ENCODE assay signal across 8 mouse cellular contexts in genomic region chr6:120363688-120364522, GRCm38 (mm10). TPM values are rescaled to one million over a fixed set of nuclear protein-coding genes. Genes with fewer than 3 reads are reported as not detected.
DNase-seq lines count a peak whose midpoint lies in the region; ATAC-seq and TF ChIP-seq lines count a peak whose summit lies in the region.

Gene Kdm5a, plus strand, starts transcription at chr6:120364124.
Gene Ccdc77, minus strand, starts transcription at chr6:120364374.

- peak; percentile 98 for TF ChIP-seq POLR2A in heart, adult 2 months (IDR thresholded peaks at IDR 0.05; ENCODE audit: insufficient read depth, low read depth, low read length)

- H3K9ac ChIP-seq in embryonic facial prominence, embryonic 14.5 days (ENCODE audit: low read depth, low read length) = peak within 1 kb of the TSS; percentile 90
- H3K9ac ChIP-seq in heart, adult 2 months (ENCODE audit: low read depth, low read length) = peak within 1 kb of the TSS; percentile 80
- peak within 1 kb of the TSS; percentile 91 for H3K9ac ChIP-seq in limb, embryonic 13.5 days
- H3K9ac ChIP-seq in midbrain, embryonic 16.5 days (ENCODE audit: low read depth, low read length) = peak within 1 kb of the TSS; percentile 94

- intact Hi-C loops in heart, adult 2 months (cut with DNase I) = no loop called here

- no peaks in the 10 kb centered on the region for H3K79me2 ChIP-seq in heart, adult 2 months (replicated peaks; ENCODE audit: control insufficient read depth, insufficient read depth, low read length)

- no peaks in the 10 kb centered on the region for H3K9me3 ChIP-seq in embryonic facial prominence, embryonic 14.5 days (ENCODE audit: control insufficient read depth, low read length)
- H3K9me3 ChIP-seq in limb, embryonic 13.5 days = no peaks in the 10 kb centered on the region
- no peaks in the 10 kb centered on the region for H3K9me3 ChIP-seq in midbrain, embryonic 16.5 days (replicated peaks; ENCODE audit: control insufficient read depth, low read length, poor library complexity, severe bottlenecking)

- peak within 1 kb of the TSS; percentile 87 for H3K4me3 ChIP-seq in embryonic facial prominence, embryonic 14.5 days (ENCODE audit: low read depth, low read length)
- peak within 1 kb of the TSS; percentile 96 for H3K4me3 ChIP-seq in heart, adult 2 months
- peak within 1 kb of the TSS; percentile 91 for H3K4me3 ChIP-seq in limb, embryonic 13.5 days
- H3K4me3 ChIP-seq in midbrain, embryonic 16.5 days (ENCODE audit: low read depth, low read length) = peak within 1 kb of the TSS; percentile 98

- under 1% methylated on average over 70 of the region's 71 CpGs for WGBS in embryonic facial prominence, embryonic 14.5 days
- under 1% methylated on average over 71 of the region's 71 CpGs for WGBS in heart, adult 2 months
- under 1% methylated on average over 71 of the region's 71 CpGs for WGBS in limb, embryonic 13.5 days
- WGBS in midbrain, embryonic 16.5 days = under 1% methylated on average over 71 of the region's 71 CpGs

- peak within 1 kb of the TSS; percentile 94 for H3K27ac ChIP-seq in embryonic facial prominence, embryonic 14.5 days (replicated peaks; ENCODE audit: low read depth, low read length)
- peak within 1 kb of the TSS; percentile 92 for H3K27ac ChIP-seq in heart, adult 2 months
- H3K27ac ChIP-seq in limb, embryonic 13.5 days = peak within 1 kb of the TSS; percentile 95
- H3K27ac ChIP-seq in midbrain, embryonic 16.5 days (ENCODE audit: low read length) = peak within 1 kb of the TSS; percentile 86

- H3K4me1 ChIP-seq in embryonic facial prominence, embryonic 14.5 days (ENCODE audit: control insufficient read depth, insufficient read depth, low read length) = peaks cover 15% of the 10 kb centered on the region
- H3K4me1 ChIP-seq in heart, adult 2 months (ENCODE audit: control insufficient read depth, insufficient read depth, low read length) = peaks cover 4% of the 10 kb centered on the region
- peaks cover 17% of the 10 kb centered on the region for H3K4me1 ChIP-seq in limb, embryonic 13.5 days
- peaks cover 20% of the 10 kb centered on the region for H3K4me1 ChIP-seq in midbrain, embryonic 16.5 days (ENCODE audit: control insufficient read depth, insufficient read depth, low read length)

- peak within 1 kb of the TSS; percentile 82 for H3K4me2 ChIP-seq in embryonic facial prominence, embryonic 14.5 days (ENCODE audit: low read depth, low read length)
- H3K4me2 ChIP-seq in limb, embryonic 13.5 days (replicated peaks) = peak within 1 kb of the TSS; percentile 91
- peak within 1 kb of the TSS; percentile 98 for H3K4me2 ChIP-seq in midbrain, embryonic 16.5 days (ENCODE audit: low read length)

- no peaks in the 10 kb centered on the region for H3K27me3 ChIP-seq in embryonic facial prominence, embryonic 14.5 days (replicated peaks; ENCODE audit: control insufficient read depth, insufficient read depth, low read length)
- no peaks in the 10 kb centered on the region for H3K27me3 ChIP-seq in heart, adult 2 months (ENCODE audit: control insufficient read depth, insufficient read depth, low read length)
- no peaks in the 10 kb centered on the region for H3K27me3 ChIP-seq in limb, embryonic 13.5 days
- no peaks in the 10 kb centered on the region for H3K27me3 ChIP-seq in midbrain, embryonic 16.5 days (ENCODE audit: control insufficient read depth, insufficient read depth, low read depth, low read length)

- TF ChIP-seq CTCF in heart, adult 2 months (IDR thresholded peaks at IDR 0.05) = peak; percentile 23

- H3K36me3 ChIP-seq in embryonic facial prominence, embryonic 14.5 days (ENCODE audit: control insufficient read depth, insufficient read depth, low read length) = peaks cover 26% of the 10 kb centered on the region
- H3K36me3 ChIP-seq in heart, adult 2 months (ENCODE audit: control insufficient read depth, insufficient read depth, low read length) = peaks cover 13% of the 10 kb centered on the region
- H3K36me3 ChIP-seq in limb, embryonic 13.5 days = peaks cover 18% of the 10 kb centered on the region
- peaks cover 3% of the 10 kb centered on the region for H3K36me3 ChIP-seq in midbrain, embryonic 16.5 days (ENCODE audit: control insufficient read depth, insufficient read depth, low read length)

- DNase-seq in 3T3-L1 (ENCODE audit: low read depth, low spot score) = peak; percentile 99
- DNase-seq in adrenal gland, postnatal 4 days (ENCODE audit: low spot score in 2 of 2) = peak; percentile 76 to 87
- peak; percentile 98 for DNase-seq in embryonic facial prominence, embryonic 14.5 days (ENCODE audit: low spot score)
- DNase-seq in heart, adult 2 months = peak; percentile 92 to 95
- DNase-seq in kidney, adult 8-10 months = peak; percentile 93
- peak; percentile 89 to 92 for DNase-seq in spleen, postnatal 10 days (ENCODE audit: low spot score in 2 of 2)

- TF ChIP-seq EP300 in heart, adult 2 months (IDR thresholded peaks at IDR 0.05; ENCODE audit: insufficient read depth, low read depth, low read length) = peak; percentile 32; the same call in 1 of the 2 replicates

- peak; percentile 97 for ATAC-seq in embryonic facial prominence, embryonic 14.5 days (ENCODE audit: low read depth)
- ATAC-seq in limb, embryonic 13.5 days (ENCODE audit: low FRiP score, low read depth) = peak; percentile 97
- peak; percentile 98 for ATAC-seq in midbrain, embryonic 16.5 days

RNA-seq across cellular contexts. Expression of gene Kdm5a, which starts in this region (rescaled TPM):
- total RNA-seq in adrenal gland, postnatal 4 days (2021) = 10 to 100 TPM; 80.0 to 84.2 TPM
- 41.9 and 47.7 TPM in 2 replicates for polyA plus RNA-seq in embryonic facial prominence, embryonic 14.5 days (2014; fragmentation: Nextera tagmentation; extraction: Ambion mirVana)
- total RNA-seq in heart, adult 2 months (2021) = 10 to 100 TPM; 27.6 to 28.8 TPM
- polyA plus RNA-seq in heart, adult 2 months (2012; rRNA removed) = 3.4 and 6.5 TPM in 2 replicates
- 50.4 and 52.2 TPM in 2 replicates for polyA plus RNA-seq in limb, embryonic 13.5 days (2015; fragmentation: Nextera tagmentation; extraction: Ambion mirVana)
- 32.0 and 37.8 TPM in 2 replicates for polyA plus RNA-seq in midbrain, embryonic 16.5 days (2015; fragmentation: Nextera tagmentation; extraction: Ambion mirVana)

RNA-seq across cellular contexts. Expression of gene Ccdc77, which starts in this region (rescaled TPM):
- total RNA-seq in adrenal gland, postnatal 4 days (2021) = 10 to 100 TPM; 11.5 to 13.7 TPM
- 17.6 and 22.7 TPM in 2 replicates for polyA plus RNA-seq in embryonic facial prominence, embryonic 14.5 days (2014; fragmentation: Nextera tagmentation; extraction: Ambion mirVana)
- 1 to 10 TPM; 3.7 to 4.0 TPM for total RNA-seq in heart, adult 2 months (2021)
- polyA plus RNA-seq in heart, adult 2 months (2012; rRNA removed) = 2.6 and 6.6 TPM in 2 replicates
- 23.8 and 26.1 TPM in 2 replicates for polyA plus RNA-seq in limb, embryonic 13.5 days (2015; fragmentation: Nextera tagmentation; extraction: Ambion mirVana)
- 10.5 and 11.3 TPM in 2 replicates for polyA plus RNA-seq in midbrain, embryonic 16.5 days (2015; fragmentation: Nextera tagmentation; extraction: Ambion mirVana)

Comparison
In these comparisons a context has a peak if more than half of its experiments do, and no peak if none do; other contexts are left out.
1. Peak in every context shown above with its lines: DNase-seq, ATAC-seq, H3K4me3 ChIP-seq and H3K27ac ChIP-seq.